Mouse (Mus musculus) lung, adult 18-20 months (tissue): ENCODE measurements around the gene Abi3bp.

ENCODE experiments used
- DNase-seq, 2 experiments: peaks; one replicate each; pipeline ENCODE4 v3.0.0; 2022; ENCODE audit warnings: mixed read lengths in 2 of 2

The Abi3bp gene

DNA sequence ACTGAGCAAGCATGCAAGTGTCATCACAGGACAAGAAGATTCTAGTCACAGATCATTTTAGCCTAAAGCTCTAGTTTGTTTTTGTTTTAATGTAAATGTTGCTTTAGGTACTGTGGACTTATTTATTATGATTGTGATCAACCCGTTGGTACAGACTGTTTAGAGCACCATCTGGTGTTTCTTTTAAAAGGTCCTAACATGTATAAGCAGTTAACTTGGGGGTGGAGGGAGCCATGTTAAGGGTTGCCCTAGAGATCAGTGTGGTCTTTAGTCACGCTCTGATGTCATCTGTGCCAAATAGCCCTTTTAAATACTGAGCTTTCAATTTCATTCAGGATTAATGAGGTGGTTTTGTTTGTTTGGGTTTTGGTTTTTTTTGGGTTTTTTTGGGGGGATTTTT, 218.8 kb downstream of the Abi3bp start:
- no peak for DNase-seq

DNA sequence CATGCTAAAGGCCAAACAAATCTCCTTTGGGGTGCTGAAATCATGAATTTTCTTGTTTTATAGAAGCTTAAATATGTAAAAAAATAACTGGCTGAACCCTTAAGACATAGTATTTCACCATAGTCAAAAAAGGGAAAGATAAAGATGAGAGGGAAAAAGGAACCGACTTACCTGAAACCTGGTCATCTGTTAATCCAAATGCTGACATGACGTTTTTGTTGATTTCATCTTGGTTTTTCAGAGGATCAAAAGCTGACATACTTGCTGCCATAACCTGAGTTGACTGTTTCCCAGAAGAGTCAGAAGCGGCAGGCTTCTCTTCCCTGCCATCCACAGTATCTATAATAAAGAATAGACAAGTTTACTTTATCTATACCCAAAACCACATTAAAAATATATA, 223.2 kb downstream of the Abi3bp start:
- DNase-seq, result no peak

DNA sequence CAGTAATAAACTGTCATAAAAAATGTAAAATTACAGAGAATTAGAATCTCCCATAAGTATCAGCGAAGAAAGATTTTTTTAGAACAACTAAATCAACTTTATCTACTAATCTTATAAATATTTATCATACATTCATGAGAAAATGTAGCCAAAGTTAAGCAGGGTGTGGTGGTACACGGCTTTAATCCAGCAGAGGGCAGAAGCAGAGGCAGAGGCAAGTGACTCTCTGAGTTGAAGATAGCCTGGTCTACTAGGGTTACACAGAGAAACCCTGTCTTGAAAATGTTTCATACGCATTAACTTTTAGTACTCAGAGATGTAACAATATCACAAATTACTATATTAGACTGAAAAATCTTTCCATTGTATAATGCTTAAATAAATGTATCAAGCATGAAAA, 228.1 kb downstream of the Abi3bp start:
- DNase-seq, result no peak

DNA sequence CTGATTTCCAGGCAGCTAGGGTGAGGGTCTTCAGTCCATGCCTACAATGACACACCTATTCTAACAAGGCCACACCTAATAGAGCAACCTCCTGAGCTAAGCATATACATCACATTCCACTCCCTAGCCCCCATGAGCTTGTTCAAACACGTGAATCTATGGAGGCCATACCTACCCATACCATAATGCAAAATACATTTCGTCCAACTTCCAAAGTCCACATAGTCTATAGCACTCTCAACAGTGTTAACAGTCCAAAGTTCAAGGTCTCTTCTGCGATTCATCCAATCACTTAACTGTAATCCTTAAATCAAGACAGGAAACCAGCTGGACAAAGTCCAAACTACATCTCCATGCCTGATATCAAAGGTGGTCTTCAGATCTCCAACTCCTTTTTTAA, 232.4 kb downstream of the Abi3bp start:
- DNase-seq, result no peak

DNA sequence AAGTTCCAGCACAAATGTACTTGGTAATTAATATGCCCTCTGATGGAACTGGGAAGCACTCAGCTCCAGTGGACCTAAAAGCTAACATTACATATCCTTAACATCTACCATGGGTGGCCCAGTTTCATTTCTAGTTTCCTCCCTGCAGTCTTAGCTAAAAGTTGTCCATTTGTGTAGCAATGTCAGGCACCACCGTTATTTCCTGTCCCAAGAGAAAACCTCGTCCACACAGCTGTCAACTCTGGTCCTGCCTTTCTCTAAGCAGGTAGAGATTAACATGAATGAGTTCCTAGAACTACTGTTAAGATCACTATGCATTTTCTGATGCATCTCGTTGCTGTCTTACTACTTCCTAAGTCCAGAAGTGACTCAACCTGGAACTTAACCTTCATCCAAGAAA, 237.9 kb downstream of the Abi3bp start:
- DNase-seq, result no peak

DNA sequence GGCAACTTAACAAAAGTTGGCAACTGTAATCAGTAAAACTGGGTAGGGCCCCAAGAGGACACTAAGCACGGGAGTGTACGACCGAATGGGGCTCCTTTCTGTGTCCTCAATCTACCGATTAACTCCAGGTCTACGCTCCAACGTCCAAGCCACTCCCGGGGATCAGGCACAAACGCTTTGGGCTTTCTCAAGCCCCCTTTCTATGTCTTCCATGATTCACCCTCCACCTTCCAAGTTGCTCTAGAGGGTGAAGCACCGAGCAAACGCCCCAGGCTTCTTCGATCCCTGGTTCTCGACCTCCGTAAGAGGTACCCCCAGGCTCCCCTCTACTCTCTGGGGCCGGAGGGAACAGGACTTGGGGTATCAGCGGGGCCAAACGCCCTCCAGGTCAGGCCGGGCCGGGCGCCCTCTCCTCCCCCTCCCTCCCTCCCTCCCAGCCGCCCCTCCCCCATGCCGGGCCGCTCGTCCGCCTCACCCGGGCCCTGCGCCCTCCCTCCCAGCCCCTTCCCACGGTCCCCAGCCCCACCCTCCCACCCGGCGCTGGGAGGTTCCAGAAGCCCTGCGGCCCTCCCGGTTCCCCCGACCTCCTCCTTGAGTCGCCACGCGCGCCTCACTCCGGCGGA, 239.0 kb downstream of the Abi3bp start:
- peak in 1 of 2 experiments; percentile 24 for DNase-seq

DNA sequence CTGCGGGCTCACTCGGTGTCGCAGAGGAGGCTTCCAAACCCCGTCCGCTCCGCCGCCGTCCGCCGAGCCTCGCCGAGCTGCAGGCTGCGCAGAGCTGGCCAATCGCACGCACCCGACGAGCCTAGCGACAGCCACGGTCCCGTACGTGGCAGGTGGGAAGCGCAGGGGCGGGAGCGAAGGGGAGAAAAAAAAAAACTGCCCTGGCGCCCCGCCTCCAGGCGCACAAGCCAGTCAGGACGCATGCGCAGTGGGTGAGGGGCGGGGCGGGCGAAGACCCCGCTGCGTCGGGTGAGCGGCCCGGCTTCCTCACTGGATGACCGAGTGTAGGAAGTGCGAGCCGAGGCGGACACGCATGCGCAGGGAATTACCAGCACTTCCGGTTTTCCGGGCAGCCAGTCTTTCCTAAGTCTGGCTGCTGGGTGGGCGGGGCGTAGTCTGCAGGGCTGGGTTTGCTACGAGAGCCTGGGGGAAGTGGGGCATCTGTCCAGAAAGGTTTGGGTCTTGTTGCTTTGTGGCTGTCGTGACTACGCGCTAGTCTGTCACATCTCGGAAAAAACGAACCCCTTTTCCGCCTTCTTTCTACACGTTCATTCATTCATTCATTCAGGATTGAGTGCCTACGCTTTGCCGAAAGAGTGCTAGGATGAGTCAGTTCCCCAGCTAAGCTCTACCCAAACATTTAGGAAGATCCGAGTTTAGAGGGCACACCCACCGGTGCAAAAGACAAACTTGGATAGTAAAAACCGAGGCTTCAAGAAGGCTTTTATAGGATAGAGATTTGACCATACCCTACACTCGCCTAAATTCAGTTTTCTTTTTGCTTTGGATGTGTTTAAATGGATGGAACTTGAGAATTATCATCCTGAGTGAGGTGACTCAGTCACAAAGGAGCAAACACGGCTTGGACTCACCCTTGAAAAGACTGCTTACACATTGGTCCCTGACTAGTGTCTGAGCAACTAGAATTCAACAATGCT, 239.8 kb downstream of the Abi3bp start, which contains the start of gene Tfg:
Tfg (minus strand) TSS at position 227 of the 977 bp plus-strand sequence.
- peak; percentile 99 to 100 for DNase-seq

DNA sequence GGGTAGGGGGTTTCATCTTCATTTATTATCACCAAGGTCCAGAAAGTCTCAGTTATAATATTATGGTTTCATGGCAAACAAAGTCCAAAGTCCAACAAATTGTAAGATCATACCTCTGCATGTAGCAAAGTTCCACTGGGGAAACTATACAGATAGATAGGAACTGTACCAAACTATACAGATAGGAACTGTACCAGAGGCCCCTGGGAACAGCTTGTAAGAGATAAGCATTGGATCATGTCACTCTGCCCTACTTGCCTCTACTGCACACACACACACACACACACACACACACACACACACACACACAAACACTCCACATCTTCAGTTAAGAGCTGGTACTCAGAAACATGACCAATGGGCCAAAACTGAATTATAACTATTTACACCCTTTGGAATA, 241.4 kb downstream of the Abi3bp start:
- DNase-seq, result no peak

DNA sequence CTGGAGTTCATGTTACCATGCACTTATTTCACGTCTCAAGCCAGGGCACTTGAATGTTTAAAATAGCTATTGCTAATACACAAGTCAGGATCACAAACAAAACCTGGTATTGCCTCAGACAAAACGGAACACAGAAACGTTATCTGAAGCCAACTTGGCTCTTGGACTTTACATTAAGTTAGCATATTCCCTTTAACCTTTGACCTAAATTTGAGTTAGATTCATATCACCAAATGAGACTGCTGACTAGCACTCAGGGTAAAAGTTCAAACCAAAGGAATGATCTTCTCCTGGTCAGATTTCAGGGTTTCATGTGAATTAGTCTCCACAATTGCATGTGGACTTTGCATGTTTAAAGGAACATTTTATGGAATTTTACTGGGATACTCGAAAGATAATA, 244.7 kb downstream of the Abi3bp start:
- DNase-seq, result no peak

DNA sequence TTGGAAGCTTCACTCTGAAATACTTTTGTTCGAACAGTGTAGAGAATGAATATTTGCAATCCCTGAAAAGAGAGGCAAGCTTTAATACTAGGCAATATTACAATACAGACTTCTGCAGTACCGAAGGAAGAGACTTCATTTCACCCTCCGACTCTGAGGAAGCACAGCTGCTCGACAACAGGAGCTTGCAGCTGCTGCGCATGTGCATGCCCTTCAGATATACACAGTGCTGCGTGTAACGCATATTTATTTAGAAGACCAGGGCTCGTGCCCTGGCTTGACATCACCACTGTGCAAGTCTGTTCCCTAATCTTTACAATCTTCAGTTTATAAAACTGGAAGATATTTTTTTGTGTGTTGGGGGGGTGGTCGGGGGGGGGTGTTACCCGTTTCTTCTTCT, 247.2 kb downstream of the Abi3bp start:
- no peak for DNase-seq

DNA sequence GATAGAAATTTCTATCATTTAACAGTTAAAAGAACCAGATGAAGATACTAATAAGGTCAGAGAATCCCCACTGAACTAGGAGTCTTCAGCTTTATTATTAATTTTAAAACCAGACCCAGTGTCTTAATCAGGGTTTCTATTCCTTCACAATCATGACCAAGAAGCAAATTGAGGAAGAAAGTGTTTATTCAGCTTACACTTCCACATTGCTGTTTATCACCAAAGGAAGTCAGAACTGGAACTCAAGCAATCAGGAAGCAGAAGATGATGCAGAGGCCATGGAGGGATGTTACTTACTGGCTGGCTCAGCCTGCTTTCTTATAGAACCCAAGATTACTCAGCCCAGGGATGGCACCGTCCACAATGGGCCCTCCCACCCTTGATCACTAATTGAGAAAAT, 251.4 kb downstream of the Abi3bp start:
- no peak for DNase-seq
